Comparison of ENCODE assay signal across 9 mouse cellular contexts in genomic region chr7:29280801-29281200, GRCm38 (mm10). TPM values are rescaled to one million over a fixed set of nuclear protein-coding genes. Genes with fewer than 3 reads are reported as not detected.
A peak's percentile ranks its signal among the peaks of the same experiment; 100 is the strongest.
DNase-seq lines count a peak whose midpoint lies in the region; ATAC-seq lines count a peak whose summit lies in the region.
"Had no signal": no experiment of that assay in that cellular context is flagged by ENCODE, and none has a peak within 500 bp of the region (broad histone marks: within the 10 kb centered on the region; RNA-seq: fewer than 3 reads in every experiment).

No protein-coding gene starts in this region.

- H3K4me2 ChIP-seq in hindbrain, embryonic 11.5 days (replicated peaks; ENCODE audit: low read depth, low read length) = peak overlapping the region; percentile 93
- H3K4me2 ChIP-seq in midbrain, embryonic 11.5 days = peak overlapping the region; percentile 96

- H3K27me3 ChIP-seq in hindbrain, embryonic 11.5 days (ENCODE audit: control insufficient read depth, insufficient read depth, low read length) = peaks cover 29% of the 10 kb centered on the region
- H3K27me3 ChIP-seq in midbrain, embryonic 11.5 days (ENCODE audit: control insufficient read depth, insufficient read depth, low read length) = peaks cover 27% of the 10 kb centered on the region

- H3K4me3 ChIP-seq in hindbrain, embryonic 11.5 days (ENCODE audit: low read depth, low read length) = peak overlapping the region; percentile 56
- H3K4me3 ChIP-seq in midbrain, embryonic 11.5 days (ENCODE audit: low read depth, low read length) = peak overlapping the region; percentile 38
- H3K4me3 ChIP-seq: myocyte had no signal

- no peak overlapping the region for H3K27ac ChIP-seq in hindbrain, embryonic 11.5 days (ENCODE audit: low read depth, low read length)
- no peak overlapping the region for H3K27ac ChIP-seq in midbrain, embryonic 11.5 days (ENCODE audit: low read depth, low read length)

- 14% methylated on average over 13 of the region's 13 CpGs for WGBS in hindbrain, embryonic 11.5 days
- 12% methylated on average over 13 of the region's 13 CpGs for WGBS in midbrain, embryonic 11.5 days

- no peak overlapping the region for H3K9ac ChIP-seq in hindbrain, embryonic 11.5 days (ENCODE audit: low read depth, low read length)
- H3K9ac ChIP-seq in midbrain, embryonic 11.5 days (ENCODE audit: low read length) = peak overlapping the region; percentile 50

- H3K9me3 ChIP-seq in hindbrain, embryonic 11.5 days (ENCODE audit: control insufficient read depth, low read length) = no peaks in the 10 kb centered on the region
- no peaks in the 10 kb centered on the region for H3K9me3 ChIP-seq in midbrain, embryonic 11.5 days (ENCODE audit: control insufficient read depth, low read length)

- no peaks in the 10 kb centered on the region for H3K36me3 ChIP-seq in hindbrain, embryonic 11.5 days (ENCODE audit: control insufficient read depth, insufficient read depth, low read length)
- H3K36me3 ChIP-seq in midbrain, embryonic 11.5 days (ENCODE audit: control insufficient read depth, insufficient read depth, low read length) = no peaks in the 10 kb centered on the region

- DNase-seq in kidney, adult 11 months = peak; percentile 40
- no peak for DNase-seq in kidney, postnatal 4 days
- DNase-seq in T-cell, adult 2 months (ENCODE audit: low spot score) = peak; percentile 30
- DNase-seq in hindbrain, embryonic 11.5 days (ENCODE audit: low spot score) = no peak
- peak; percentile 85 for DNase-seq in midbrain, embryonic 11.5 days (ENCODE audit: low spot score, missing footprints)
- DNase-seq in frontal cortex, postnatal 10 days (ENCODE audit: low spot score in 2 of 2) = no peak
- no peak for DNase-seq in spleen, adult 12 weeks (ENCODE audit: low spot score)
- DNase-seq in adrenal gland, adult 2 months = no peak

- H3K4me1 ChIP-seq in hindbrain, embryonic 11.5 days (replicated peaks; ENCODE audit: control insufficient read depth, insufficient read depth, low read length) = no peaks in the 10 kb centered on the region
- peaks cover 13% of the 10 kb centered on the region for H3K4me1 ChIP-seq in midbrain, embryonic 11.5 days (ENCODE audit: control insufficient read depth, insufficient read depth, low read length)

- no peak for ATAC-seq in hindbrain, embryonic 11.5 days (ENCODE audit: low FRiP score)
- ATAC-seq in midbrain, embryonic 11.5 days (ENCODE audit: low FRiP score) = no peak

RNA-seq across cellular contexts. Expression of gene Spint2, which starts 0.9 kb away (rescaled TPM):
- 37.5 and 43.4 TPM in 2 replicates for polyA plus RNA-seq in hindbrain, embryonic 11.5 days (2014; fragmentation: Nextera tagmentation; extraction: Ambion mirVana)
- polyA plus RNA-seq in midbrain, embryonic 11.5 days (2014; fragmentation: Nextera tagmentation; extraction: Ambion mirVana) = 16.5 and 18.3 TPM in 2 replicates
- total RNA-seq in adrenal gland, adult 2 months (2021) = 10 to 100 TPM; 44.3 to 53.9 TPM
- polyA plus RNA-seq in adrenal gland, adult 2 months (2012; rRNA removed) = 61.1 and 90.2 TPM in 2 replicates

RNA-seq across cellular contexts. Expression of gene Ppp1r14a, which starts 8.3 kb away (rescaled TPM):
- polyA plus RNA-seq in hindbrain, embryonic 11.5 days (2014; fragmentation: Nextera tagmentation; extraction: Ambion mirVana) = 33.9 and 37.0 TPM in 2 replicates
- 21.6 and 21.8 TPM in 2 replicates for polyA plus RNA-seq in midbrain, embryonic 11.5 days (2014; fragmentation: Nextera tagmentation; extraction: Ambion mirVana)
- 1 to 10 TPM; 5.5 to 9.8 TPM for total RNA-seq in adrenal gland, adult 2 months (2021)
- polyA plus RNA-seq in adrenal gland, adult 2 months (2012; rRNA removed) = 9.2 and 12.1 TPM in 2 replicates

RNA-seq across cellular contexts. Expression of gene Dpf1, which starts 22.9 kb away (rescaled TPM):
- polyA plus RNA-seq in hindbrain, embryonic 11.5 days (2014; fragmentation: Nextera tagmentation; extraction: Ambion mirVana) = 60.9 and 73.6 TPM in 2 replicates
- 59.9 and 62.9 TPM in 2 replicates for polyA plus RNA-seq in midbrain, embryonic 11.5 days (2014; fragmentation: Nextera tagmentation; extraction: Ambion mirVana)
- 1 to 10 TPM; 1.5 to 3.3 TPM for total RNA-seq in adrenal gland, adult 2 months (2021)
- polyA plus RNA-seq in adrenal gland, adult 2 months (2012; rRNA removed) = 2.9 and 3.1 TPM in 2 replicates

RNA-seq across cellular contexts. Expression of gene 2200002D01Rik, which starts 32.5 kb away (rescaled TPM):
- polyA plus RNA-seq in hindbrain, embryonic 11.5 days (2014; fragmentation: Nextera tagmentation; extraction: Ambion mirVana) = 2.5 and 2.7 TPM in 2 replicates
- polyA plus RNA-seq in midbrain, embryonic 11.5 days (2014; fragmentation: Nextera tagmentation; extraction: Ambion mirVana) = 2.4 and 2.7 TPM in 2 replicates
- total RNA-seq in adrenal gland, adult 2 months (2021) = 1 to 10 TPM; 2.3 to 4.2 TPM
- polyA plus RNA-seq in adrenal gland, adult 2 months (2012; rRNA removed) = 2.5 TPM in 2 replicates

RNA-seq across cellular contexts. Expression of gene Yif1b, which starts 42.7 kb away (rescaled TPM):
- polyA plus RNA-seq in hindbrain, embryonic 11.5 days (2014; fragmentation: Nextera tagmentation; extraction: Ambion mirVana) = 88.4 and 91.8 TPM in 2 replicates
- polyA plus RNA-seq in midbrain, embryonic 11.5 days (2014; fragmentation: Nextera tagmentation; extraction: Ambion mirVana) = 77.1 and 81.5 TPM in 2 replicates
- 10 to 100 TPM; 55.2 to 64.5 TPM for total RNA-seq in adrenal gland, adult 2 months (2021)
- 162 and 191 TPM in 2 replicates for polyA plus RNA-seq in adrenal gland, adult 2 months (2012; rRNA removed)

Comparison
In these comparisons a context has a peak if more than half of its experiments do, and no peak if none do; other contexts are left out.
1. DNase-seq: peak in kidney, adult 11 months (single experiment), T-cell, adult 2 months (single experiment) and midbrain, embryonic 11.5 days (single experiment); none in kidney, postnatal 4 days (0 of 2), hindbrain, embryonic 11.5 days (single experiment), frontal cortex, postnatal 10 days (0 of 2), spleen, adult 12 weeks (single experiment) and adrenal gland, adult 2 months (single experiment).
2. RNA of gene Dpf1, which starts 22.9 kb away (polyA plus RNA-seq): 60.9 to 73.6 TPM in hindbrain, embryonic 11.5 days and 59.9 to 62.9 TPM in midbrain, embryonic 11.5 days; 2.9 to 3.1 TPM in adrenal gland, adult 2 months; every median in the first group is over 10 times any median in the second.